In genomic region chr6:99519806-99520675, GRCm38 (mm10) we compare ENCODE assay signal across 8 mouse cellular contexts. TPM values are rescaled to one million over a fixed set of nuclear protein-coding genes. Genes with fewer than 3 reads are reported as not detected.
DNase-seq lines count a peak whose midpoint lies in the region; ATAC-seq and TF ChIP-seq lines count a peak whose summit lies in the region.

No protein-coding gene starts in this region.

- DNase-seq in ZHBTc4 (ENCODE audit: low read depth, low spot score) (peak; percentile 40), MN1 (ENCODE audit: low spot score) (no peak)
- no peak for DNase-seq in embryonic facial prominence, embryonic 14.5 days (ENCODE audit: low spot score)
- DNase-seq in kidney, postnatal 14 days: peak; percentile 49
- DNase-seq in lung, postnatal 4 days: peak; percentile 50 to 52
- DNase-seq in spleen, adult 2 months (ENCODE audit: low read depth in 1 of 2, low spot score in 2 of 2): peak in 1 of 2 experiments; percentile 15

- WGBS in embryonic facial prominence, embryonic 14.5 days: 5% methylated on average over 22 of the region's 38 CpGs
- 9% methylated on average over 38 of the region's 38 CpGs for WGBS in heart, embryonic 16.5 days
- WGBS in spleen, adult 2 months: 10% methylated on average over 35 of the region's 38 CpGs

- H3K79me3 ChIP-seq in C2C12 (ENCODE audit: low read depth): no peaks in the 10 kb centered on the region

- no peak for TF ChIP-seq POLR2A in spleen, adult 2 months (IDR thresholded peaks at IDR 0.05; ENCODE audit: low read depth, low read length)

- no peaks in the 10 kb centered on the region for H3K36me3 ChIP-seq in C2C12 (ENCODE audit: control insufficient read depth, insufficient read depth)
- no peaks in the 10 kb centered on the region for H3K36me3 ChIP-seq in embryonic facial prominence, embryonic 14.5 days (ENCODE audit: control insufficient read depth, insufficient read depth, low read length)
- H3K36me3 ChIP-seq in heart, embryonic 16.5 days (ENCODE audit: control insufficient read depth, insufficient read depth): no peaks in the 10 kb centered on the region
- H3K36me3 ChIP-seq in spleen, adult 2 months (ENCODE audit: control insufficient read depth, insufficient read depth, low read length): no peaks in the 10 kb centered on the region

- H3K4me2 ChIP-seq in embryonic facial prominence, embryonic 14.5 days (ENCODE audit: low read depth, low read length): peak overlapping the region; percentile 89
- H3K4me2 ChIP-seq in heart, embryonic 16.5 days (ENCODE audit: low read depth, low read length): peak overlapping the region; percentile 83

- H3K27ac ChIP-seq in embryonic facial prominence, embryonic 14.5 days (replicated peaks; ENCODE audit: low read depth, low read length): peak overlapping the region; percentile 99
- H3K27ac ChIP-seq in heart, embryonic 16.5 days (ENCODE audit: low read length): peak overlapping the region; percentile 100
- H3K27ac ChIP-seq in spleen, adult 2 months (ENCODE audit: insufficient read depth, low read length): no peak overlapping the region

- TF ChIP-seq CTCF in C2C12 (IDR thresholded peaks at IDR 0.05; ENCODE audit: control insufficient read depth, insufficient read depth, insufficient read length): no peak
- TF ChIP-seq CTCF in spleen, adult 2 months (IDR thresholded peaks at IDR 0.05; ENCODE audit: extremely low read depth, insufficient read depth, insufficient read length, insufficient replicate concordance): no peak

- no peaks in the 10 kb centered on the region for H3K9me3 ChIP-seq in embryonic facial prominence, embryonic 14.5 days (ENCODE audit: control insufficient read depth, low read length)
- H3K9me3 ChIP-seq in heart, embryonic 16.5 days (replicated peaks; ENCODE audit: control insufficient read depth, low read length): no peaks in the 10 kb centered on the region

- H3ac ChIP-seq in C2C12 (ENCODE audit: control insufficient read depth, insufficient read length, low read depth): peak overlapping the region; percentile 75

- H3K27me3 ChIP-seq in C2C12 (ENCODE audit: control insufficient read depth, insufficient read depth, insufficient read length): no peaks in the 10 kb centered on the region
- no peaks in the 10 kb centered on the region for H3K27me3 ChIP-seq in embryonic facial prominence, embryonic 14.5 days (replicated peaks; ENCODE audit: control insufficient read depth, insufficient read depth, low read length)
- no peaks in the 10 kb centered on the region for H3K27me3 ChIP-seq in heart, embryonic 16.5 days (ENCODE audit: control insufficient read depth, insufficient read depth, low read length)
- H3K27me3 ChIP-seq in spleen, adult 2 months (ENCODE audit: control insufficient read depth, insufficient read depth, low read length): peaks cover 14% of the 10 kb centered on the region

- ATAC-seq in embryonic facial prominence, embryonic 14.5 days (ENCODE audit: low read depth): no peak
- ATAC-seq in heart, embryonic 16.5 days (replicated peaks; ENCODE audit: extremely low read depth, insufficient read depth, low FRiP score): no peak

- H3K9ac ChIP-seq in embryonic facial prominence, embryonic 14.5 days (ENCODE audit: low read depth, low read length): peak overlapping the region; percentile 91
- H3K9ac ChIP-seq in heart, embryonic 16.5 days (ENCODE audit: low read length): peak overlapping the region; percentile 98

- no peaks in the 10 kb centered on the region for H3K4me1 ChIP-seq in embryonic facial prominence, embryonic 14.5 days (ENCODE audit: control insufficient read depth, insufficient read depth, low read length)
- H3K4me1 ChIP-seq in heart, embryonic 16.5 days (ENCODE audit: control insufficient read depth, insufficient read depth, low read length): peaks cover 7% of the 10 kb centered on the region
- peaks cover 3% of the 10 kb centered on the region; the same call in 1 of the 2 replicates for H3K4me1 ChIP-seq in spleen, adult 2 months (ENCODE audit: control insufficient read depth, insufficient read depth, insufficient read length)

- no peaks in the 10 kb centered on the region for H3K79me2 ChIP-seq in C2C12 (ENCODE audit: control insufficient read depth, insufficient read depth)

- H3K4me3 ChIP-seq in C2C12 (ENCODE audit: insufficient read depth, poor library complexity, severe bottlenecking): peak overlapping the region; percentile 53
- peak overlapping the region; percentile 81 for H3K4me3 ChIP-seq in embryonic facial prominence, embryonic 14.5 days (ENCODE audit: low read depth, low read length)
- H3K4me3 ChIP-seq in heart, embryonic 16.5 days (ENCODE audit: low read length): peak overlapping the region; percentile 93
- peak overlapping the region; percentile 88 for H3K4me3 ChIP-seq in spleen, adult 2 months (ENCODE audit: extremely low read depth, insufficient read depth, insufficient read length)

TF ChIP-seq in C2C12, 6 proteins besides CTCF, POLR2A, EP300 and RAD21:
- TF ChIP-seq MYOG (IDR thresholded peaks at IDR 0.05; ENCODE audit: control insufficient read depth, extremely low read depth, insufficient read length) (no peak), MYOD1 (IDR thresholded peaks at IDR 0.05; ENCODE audit: control insufficient read depth, insufficient read length, low read depth) (no peak), FOSL1 (IDR thresholded peaks at IDR 0.05; ENCODE audit: insufficient read depth, low read length, poor library complexity, severe bottlenecking) (no peak), USF1 (IDR thresholded peaks at IDR 0.05; ENCODE audit: low read depth) (no peak), MAX (IDR thresholded peaks at IDR 0.05) (no peak), CEBPB (IDR thresholded peaks at IDR 0.05; ENCODE audit: low read depth) (no peak)

RNA-seq across cellular contexts. Expression of gene Foxp1, which starts 2.5 kb away (rescaled TPM):
- polyA plus RNA-seq in C2C12 (2012; fragmentation: generic; extraction: Trizol): 25.9 TPM
- polyA plus RNA-seq in embryonic facial prominence, embryonic 14.5 days (2014; fragmentation: Nextera tagmentation; extraction: Ambion mirVana): 80.1 and 87.9 TPM in 2 replicates
- polyA plus RNA-seq in heart, embryonic 16.5 days (2015; fragmentation: Nextera tagmentation; extraction: Ambion mirVana): 59.0 and 67.8 TPM in 2 replicates
- polyA plus RNA-seq in spleen, adult 2 months (2012; rRNA removed): 162 and 201 TPM in 2 replicates

Comparison
In these comparisons a context has a peak if more than half of its experiments do, and no peak if none do; other contexts are left out.
1. DNase-seq: peak in ZHBTc4 (single experiment), kidney, postnatal 14 days (single experiment) and lung, postnatal 4 days (2 of 2); none in embryonic facial prominence, embryonic 14.5 days (single experiment) and MN1 (single experiment).
2. Peak in every context shown above with its lines, with median percentiles within 50 percentile points of each other: H3K4me3 ChIP-seq.